Mouse (Mus musculus): ENCODE results near the gene Tpra1.

Tpra1 gene

DNA sequence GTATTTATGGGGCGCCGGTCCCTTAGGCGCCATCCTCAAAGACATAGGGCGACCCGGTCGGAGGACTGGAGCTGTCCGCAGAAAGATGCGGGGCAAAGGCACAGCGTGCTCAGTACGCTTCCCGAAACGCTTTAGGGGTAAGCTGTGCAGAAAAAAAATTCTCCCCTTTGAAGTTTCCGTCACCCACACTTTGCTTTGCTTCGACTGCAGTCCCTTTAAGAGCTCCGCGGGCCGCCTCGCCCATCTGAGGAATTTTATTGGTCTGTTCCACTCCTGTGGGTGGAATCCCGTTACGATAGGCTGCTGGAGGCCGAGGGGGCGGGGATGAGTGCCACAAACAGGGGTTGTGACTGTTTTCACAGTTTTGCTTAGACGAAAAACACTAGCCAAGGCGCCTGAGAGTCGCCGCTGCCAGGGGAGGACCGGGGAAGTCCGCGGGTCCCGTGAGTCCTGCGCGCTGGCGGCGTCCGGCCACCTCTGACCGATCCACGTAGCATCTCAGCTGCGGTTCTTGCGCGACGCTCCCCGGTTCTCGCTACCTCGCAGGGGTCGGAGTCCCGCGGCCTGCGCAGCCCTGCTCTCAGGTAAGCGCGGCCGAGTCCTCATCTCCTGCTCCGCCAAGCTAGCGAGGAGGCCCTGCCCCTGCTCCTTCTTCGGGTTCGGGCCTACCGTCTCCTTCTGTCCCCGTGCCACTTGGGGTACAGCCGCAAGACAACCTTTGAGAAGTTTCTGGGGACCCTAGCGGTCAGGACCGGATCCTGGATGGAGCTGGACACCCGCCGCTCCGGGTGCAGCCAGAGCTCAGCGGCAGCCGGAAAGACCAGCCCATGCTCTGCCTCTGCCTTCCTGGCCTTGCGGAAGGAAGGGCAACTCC, at the start of gene Tpra1:
Tpra1 (plus strand) TSS at position 305 of the 874 bp plus-strand sequence.
- peak; percentile 96 for DNase-seq

DNA sequence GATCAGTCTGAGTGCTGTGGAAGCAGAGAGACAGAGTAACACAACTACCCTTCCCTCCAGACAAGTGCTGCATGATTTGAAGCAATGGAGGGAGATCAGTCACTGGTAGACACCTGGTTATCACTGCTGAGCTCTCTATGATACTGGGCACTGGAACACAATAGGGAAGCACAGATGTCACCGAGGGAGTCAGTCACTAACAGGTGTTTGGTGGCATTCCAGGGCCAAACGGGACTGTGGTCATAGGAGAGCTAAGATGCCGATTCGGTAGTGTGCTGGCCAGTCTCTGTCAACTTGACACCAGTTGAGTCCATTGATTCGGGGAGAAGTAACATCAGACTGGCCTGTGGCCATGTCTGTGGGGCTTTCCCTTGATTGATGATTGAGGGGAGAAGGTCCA, 47.5 kb upstream of the Tpra1 start:
- DNase-seq = no peak

DNA sequence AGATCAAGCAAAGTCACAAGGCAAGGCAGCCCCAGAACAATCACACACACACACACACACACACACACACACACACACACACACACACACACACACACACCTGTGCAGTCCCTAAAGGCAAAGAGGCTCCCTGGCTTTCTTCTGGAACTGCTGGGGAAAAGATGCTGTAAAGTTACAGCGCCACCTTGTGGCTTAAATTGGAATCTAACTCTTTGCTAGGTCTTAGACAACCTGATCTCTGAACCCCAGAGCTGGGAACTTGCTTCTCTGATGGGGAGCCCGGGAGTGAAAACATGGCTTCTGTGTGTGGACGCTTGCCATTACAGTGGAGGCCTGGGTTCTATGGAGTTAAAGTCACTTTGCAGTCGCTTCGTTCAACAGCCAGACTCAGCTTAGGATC, 46.4 kb upstream of the Tpra1 start:
- DNase-seq = peak; percentile 72

DNA sequence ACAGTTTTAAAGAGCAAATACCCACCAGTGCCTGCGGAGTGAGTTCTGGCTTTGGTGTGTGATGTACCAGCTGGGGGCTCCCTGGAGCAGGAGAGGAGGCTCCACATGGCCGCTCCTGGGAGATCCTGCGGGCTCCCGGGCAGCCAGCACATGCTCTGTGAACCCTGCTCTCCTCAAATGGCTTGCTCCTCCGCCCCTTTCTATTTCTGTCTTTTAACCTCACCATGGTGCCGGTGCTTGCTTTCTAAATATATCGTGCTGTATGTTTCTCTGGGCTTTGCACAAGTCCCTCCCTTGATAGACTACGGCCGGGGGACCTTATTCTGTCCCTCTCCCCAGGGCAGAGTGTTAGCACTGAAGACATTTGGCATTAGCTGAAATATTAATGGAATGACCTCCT, 44.8 kb upstream of the Tpra1 start:
- no peak for DNase-seq

DNA sequence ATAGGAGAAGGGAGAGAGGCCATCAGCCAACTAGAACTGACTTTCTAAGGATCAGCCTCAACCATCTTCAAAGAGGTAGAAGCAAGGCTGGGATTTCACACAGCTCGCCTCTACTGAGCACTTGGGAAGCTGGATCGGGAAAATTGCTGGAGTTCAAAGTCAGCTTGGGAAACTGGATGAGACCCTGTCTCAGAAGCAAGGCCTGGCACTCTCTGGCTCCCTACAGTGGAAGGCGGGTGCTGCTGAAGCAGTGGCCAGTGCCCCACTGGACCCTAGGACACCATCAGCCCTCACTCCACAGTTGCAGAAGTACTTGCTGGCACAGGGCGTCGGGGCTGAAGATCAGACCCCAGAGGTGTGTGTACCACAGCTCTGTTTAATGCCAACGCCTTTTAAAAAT, 44.2 kb upstream of the Tpra1 start:
- DNase-seq = no peak

DNA sequence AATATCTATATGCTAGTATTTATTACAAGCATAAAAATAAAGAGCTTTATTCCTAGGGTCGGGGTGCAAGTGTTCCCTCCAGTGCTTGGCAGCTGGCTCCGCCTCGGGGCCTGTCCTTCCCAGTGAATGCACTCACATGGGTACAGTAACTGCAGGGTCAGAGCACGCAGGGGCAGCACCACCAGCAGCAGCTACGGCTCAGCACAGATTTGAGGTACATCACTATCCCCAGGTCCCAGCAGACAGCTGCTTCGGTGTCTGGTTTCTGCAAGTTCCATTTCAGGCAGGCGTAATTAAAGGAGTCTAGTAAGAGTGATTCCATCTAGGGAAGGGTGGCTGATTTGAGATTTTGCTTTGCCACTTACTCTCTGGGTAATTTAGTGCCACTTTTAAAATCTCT, 43.7 kb upstream of the Tpra1 start:
- DNase-seq = no peak

DNA sequence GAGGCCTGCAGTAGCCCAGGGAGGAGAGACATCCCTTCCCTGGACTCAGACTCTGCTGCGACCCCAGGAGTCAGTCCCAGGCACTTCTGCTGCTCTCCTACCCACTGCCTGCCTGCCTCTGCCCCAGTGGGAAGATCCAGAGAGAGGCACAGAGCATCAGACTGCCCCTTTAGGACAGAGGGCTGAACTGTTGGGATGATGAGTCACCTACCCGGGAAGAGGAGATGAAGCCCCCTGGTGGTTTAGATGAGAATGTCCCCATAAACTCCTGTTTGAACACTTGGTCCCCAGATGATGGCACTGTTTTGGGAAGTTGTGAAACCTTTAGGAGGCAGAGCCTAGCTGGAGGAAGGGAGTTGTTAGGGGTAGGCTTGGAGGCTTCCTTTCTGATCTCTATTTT, 41.1 kb upstream of the Tpra1 start:
- peak; percentile 61 for DNase-seq

DNA sequence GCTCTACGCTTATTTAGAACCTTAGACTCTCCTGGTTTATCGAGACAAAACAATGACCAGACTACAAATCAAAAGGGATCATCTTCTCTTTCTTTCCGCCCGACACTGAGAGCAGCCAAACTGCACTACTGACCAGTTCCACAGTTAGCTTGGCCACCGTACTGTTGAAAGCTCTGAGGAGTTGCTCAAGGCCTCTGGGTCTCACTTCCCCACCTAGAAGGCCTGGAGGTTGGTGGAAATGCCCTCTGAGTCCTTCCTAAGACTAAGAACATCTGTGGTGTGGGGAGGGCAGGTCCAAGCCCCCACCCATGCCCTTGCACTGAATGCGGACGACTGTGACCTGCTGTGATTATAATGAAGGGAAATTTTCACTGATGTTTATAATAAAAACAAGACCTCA, 36.3 kb upstream of the Tpra1 start:
- no peak for DNase-seq

DNA sequence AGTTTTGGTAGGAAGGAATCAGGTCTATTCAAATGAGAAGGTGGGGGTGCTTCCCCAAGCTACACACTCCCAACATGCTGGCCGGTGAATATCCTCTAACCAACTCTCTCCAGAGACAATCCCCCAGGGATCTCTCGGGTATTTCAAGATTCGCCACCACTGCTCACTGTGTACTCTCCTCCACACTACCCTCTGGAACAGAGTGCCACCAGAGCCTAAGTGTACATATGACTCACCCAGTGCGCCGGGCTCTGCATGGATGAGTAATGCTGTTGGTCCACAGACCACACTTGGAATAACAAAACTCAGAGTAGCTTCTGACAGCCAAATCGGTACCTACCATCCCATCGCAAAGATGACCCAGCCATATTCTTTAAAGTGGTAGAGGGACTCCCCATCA, 32.6 kb upstream of the Tpra1 start:
- DNase-seq = no peak

DNA sequence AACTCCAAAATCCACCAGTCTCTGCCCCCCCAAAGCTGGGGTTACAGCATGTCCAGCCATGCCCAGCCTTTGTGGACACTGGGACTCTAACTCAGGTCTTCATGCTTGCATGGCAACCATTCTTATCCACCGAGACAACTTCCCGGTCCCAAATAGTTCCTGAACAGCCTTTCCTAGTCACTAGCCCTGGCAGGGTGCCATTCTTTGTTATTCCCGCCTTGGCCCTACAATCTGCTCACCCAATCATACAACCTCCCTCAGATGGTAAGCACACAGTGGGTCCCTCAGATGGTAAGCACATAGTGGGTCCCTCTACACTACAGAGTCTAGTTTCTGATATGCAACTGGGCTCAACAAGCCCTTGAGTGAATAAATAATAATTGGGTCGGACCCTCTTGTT, 31.5 kb upstream of the Tpra1 start:
- DNase-seq = no peak

DNA sequence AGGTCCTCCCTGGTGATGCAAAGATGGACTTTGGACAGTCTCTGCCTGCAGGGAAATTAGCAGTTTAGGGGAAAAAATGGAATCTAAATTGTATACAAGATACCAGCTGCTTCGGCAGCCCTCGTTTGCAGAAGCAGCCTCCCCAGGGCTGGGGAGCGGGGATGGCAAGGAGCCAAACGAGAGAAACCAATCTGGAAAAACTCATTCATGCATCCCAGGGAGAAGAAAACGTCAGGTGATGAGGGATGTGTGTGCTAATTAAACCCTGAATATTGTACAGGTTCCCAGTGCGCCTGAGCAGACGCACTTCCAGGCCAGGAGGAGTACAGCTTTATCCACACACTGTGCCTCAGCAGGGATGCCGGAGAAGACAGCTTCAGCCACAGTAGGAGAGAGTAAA, 30.5 kb upstream of the Tpra1 start:
- DNase-seq = no peak

DNA sequence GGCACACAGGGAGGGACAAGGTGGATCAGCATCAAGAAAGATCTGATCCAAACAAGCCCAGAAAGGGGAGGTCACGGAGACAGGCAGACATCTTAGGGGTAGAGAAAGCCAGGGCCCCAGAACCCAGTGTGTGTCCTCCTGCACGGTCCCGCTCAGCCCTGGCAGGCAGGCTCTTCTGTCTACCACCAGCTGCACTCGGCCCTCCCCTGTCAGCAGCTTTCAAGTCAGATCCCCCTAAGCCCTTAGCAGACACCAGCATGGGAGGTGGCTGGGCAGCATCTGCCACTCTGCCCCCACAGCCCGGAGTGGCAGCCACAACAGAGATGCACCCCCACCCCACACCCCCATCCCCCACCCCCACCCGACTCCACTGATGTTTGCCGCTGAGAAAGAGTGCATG, 29.2 kb upstream of the Tpra1 start:
- peak; percentile 64 for DNase-seq

DNA sequence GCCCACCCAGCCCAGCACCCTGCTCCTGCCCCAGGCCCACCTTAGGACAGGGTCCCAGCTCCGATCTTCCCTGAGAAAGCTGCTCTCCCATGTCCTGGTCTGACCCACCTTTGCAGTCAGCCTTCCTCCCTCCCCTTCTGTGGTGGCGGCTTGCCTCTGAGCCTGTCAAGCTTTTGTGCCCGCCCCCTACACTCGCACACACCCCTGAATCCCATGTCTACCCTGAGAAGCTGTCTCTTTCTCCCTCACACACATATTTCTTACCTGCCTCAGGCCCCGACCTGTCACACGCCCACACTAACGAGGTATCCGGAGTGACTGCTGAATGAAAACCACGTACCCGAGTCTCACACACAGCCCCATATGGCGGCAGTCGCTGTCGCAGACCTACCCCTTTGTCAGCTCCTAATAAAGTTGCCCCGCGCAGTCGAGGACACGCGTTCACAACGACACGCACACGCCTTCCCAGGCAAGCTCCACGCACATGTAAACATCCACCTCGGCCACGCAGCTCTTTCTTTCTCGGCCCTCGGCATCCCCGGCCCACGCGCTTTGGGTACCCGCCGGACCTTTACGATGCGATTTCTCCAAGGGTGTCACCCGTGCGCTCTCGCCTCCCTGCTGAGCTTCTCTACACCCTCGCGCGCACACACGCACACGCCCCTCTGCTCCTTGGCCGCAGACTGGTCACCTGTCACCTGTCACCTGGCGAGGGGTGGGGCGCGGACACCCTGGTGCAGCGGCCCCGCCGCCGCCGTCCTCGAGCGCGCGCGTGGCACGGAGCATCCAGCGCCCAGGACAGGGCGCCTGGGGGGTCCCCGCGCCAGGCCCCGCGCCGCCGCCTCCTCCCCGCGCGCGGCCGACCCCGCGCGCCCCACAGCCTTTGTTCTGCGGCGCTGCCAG, 27.8 kb upstream of the Tpra1 start:
- peak; percentile 50 for DNase-seq

DNA sequence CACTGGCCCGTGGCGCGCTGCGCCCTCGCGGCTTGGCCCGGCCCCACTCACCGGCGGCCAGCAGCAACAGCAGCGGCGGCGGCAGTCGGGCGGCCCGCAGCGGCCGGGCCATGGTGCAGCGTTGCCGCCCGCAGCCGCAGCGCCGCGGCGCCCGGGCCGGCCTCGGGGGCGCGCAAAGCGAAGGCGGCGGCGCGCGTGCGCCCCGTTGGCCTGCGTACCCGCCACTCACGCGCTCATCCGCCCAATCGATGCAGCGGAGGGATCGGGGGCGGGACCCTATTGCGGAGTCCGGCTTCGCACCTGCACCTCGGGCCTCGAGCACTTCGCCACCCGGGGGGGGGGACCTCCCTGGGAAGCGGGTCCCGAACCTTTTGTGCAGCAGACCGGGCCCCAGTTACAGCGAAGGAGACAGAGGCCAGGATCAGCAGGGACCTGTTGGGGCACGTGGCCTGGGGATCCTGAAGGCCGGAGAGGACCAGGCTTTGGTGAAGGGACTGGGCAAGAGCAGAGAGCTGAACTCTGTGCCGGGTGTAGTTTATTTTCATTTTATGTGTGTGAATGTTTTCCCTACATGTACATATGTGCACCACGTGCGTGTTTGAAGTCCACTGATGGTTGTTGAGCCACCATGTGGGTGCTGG, 27.1 kb upstream of the Tpra1 start, which contains the start of gene Podxl2:
Podxl2 (minus strand) TSS at position 177 of the 641 bp plus-strand sequence.
- DNase-seq = peak; percentile 88

DNA sequence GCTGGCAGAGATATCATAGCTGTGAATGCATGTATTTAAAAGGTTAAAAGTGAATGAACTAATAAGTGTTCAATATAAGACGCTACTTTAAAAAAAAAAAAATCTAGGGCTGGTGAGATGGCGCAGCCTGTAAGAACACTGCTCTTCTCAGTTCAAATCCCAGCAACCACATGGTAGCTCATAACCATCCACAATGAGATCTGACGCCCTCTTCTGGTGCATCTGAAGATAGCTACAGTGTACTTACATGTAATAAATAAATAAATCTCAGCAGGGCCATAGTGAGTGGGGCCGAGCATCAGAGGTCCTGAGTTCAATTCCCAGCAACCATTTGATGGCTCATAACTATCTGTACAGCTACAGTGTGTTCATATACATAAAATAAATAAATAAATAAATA, 22.6 kb upstream of the Tpra1 start:
- no peak for DNase-seq

DNA sequence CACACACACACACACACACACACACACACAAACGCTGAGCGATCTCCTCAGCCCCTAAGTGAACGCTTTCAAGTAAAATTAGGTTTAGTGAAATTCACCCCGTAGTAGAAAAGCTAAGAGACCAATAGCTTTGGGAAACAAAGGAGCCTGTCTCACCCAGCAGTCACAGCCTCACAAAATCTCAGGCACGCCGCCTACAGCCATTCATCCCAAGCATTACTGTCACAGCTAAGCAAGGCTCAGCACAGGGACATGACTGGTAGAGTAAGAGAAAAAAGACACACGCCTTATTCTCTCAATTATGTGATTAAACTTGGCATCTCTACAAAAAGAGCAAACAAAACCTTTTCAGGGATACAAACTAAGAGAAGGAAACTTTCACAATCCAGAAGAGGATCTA, 20.7 kb upstream of the Tpra1 start:
- DNase-seq = no peak

DNA sequence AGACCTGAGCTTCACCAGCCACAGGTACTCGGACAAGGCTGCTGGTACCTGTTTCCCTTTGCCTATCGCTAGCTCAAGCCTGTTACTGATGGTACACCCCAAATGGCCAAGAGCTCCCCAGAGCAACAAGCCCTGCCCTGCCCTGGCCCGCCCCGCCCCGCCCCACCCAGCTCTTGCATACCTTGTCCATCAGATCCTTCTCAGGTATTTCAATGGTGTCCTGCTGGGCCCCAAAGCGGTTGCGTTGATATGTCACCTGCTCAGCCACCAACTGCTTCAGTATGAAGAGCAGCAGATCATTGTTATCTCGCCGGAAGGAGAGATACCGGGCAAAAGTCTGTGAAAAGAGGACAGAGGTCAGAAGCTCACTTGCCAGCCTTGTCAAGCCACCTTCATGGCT, 17.9 kb upstream of the Tpra1 start:
- no peak for DNase-seq

DNA sequence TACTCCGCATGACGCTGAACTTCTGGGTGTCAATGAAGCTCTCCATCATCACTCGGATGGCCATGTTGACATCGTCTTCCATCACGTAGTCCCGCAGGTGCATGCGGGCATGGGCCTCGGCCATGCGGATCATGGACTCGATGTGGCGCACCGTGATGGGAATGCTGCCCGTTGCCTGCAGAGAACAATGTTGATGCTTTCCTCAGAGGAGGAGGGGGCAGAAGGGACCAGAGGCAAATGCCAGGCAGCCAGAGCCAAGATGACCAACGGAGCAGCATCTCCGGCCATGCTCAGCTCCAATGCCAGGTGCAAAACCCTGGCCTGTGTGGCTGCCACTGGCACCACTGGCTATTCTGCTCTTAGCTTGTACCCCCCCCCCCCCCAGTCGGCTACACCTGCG, 17.4 kb upstream of the Tpra1 start:
- no peak for DNase-seq

DNA sequence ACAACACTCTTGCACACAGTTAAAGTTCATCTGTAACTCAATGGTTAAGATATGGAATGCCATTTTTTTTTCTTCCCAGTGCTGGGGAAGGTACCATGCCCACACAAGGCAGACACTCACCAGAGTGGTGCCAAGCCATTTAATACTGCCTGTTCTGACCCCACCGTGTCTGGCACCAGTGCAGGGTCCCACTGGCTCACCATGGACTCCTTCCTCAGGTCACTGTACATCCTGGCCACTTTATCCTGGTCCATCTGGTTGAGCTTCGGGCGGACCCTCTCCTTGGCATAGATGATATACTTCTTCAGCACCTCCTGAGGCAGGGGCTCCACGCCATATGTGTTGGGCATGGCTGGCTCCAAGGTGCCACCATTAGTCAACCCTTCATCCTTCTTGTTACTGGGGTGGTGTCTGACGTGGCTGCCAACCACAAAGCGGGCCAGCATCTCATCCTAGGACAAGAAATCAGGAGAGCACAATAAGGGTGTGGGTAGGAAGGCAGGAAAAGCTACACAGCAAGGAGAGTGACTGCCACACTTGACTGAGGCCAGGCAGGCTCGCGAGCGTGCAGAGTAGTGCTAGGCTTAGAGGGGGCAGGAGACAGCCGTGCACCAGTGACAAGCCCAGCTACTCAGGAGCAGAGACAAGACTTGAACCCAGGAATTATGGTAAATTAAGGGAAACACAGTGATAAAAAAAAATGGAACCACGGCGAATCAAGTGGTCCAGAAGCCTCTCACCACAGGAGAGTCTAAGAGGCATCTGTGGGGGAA, 16.2 kb upstream of the Tpra1 start:
- DNase-seq = peak; percentile 56

DNA sequence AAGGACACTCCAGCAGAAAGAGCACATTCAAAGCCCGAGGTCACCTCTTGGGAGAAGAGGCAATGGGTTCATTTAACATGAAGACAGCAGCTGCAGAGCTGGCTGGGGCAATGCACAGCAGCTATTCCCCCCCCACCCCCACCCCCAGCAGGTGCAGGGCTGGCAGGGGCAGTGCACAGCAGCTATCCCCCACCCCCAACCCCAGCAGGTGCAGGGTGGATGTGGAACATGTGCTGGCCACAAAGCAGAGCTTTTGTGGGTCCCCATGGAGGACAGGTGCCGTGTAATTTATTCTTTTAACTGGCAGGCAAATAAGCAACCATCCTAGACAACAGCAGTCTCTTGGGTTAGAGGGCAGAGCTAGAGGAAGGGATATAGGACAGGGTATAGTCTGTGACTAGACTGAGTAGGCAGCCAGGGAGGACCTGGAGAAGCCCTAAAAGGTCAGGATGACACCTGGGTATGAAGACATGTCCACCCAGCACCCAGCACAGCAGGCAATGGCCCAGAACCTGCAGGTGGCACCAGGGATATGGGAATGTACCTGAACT, 15.6 kb upstream of the Tpra1 start:
- peak; percentile 90 for DNase-seq

DNA sequence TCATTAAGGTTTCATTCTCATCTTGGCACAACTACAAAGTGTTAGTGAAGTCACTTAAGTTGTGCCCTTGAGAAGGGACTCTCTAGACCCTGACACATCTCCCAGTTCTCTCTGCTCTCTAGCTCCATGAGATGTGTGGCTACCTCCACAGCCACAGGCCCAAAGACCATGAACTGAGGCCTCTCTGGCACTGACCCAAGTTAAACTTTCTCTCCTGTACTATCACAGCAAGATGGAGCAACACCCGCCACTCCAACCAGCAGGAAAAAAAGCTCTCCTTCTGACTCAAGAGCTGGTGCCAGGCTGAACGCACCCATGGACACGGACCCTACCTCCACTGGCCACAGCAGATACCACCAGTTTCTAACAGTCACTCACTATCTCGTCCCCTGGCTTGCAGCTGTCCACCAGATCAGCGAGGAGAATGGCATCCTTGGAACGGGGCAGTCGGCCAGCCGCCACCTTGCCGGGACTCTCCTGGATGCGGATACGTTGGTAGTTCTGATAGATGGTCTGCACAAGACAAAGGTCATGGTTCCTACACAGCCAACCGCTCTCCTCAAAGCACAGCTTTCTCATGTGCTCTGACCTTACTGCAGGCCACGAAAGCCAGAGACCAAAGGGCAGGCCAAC, 12.5 kb upstream of the Tpra1 start:
- no peak for DNase-seq

DNA sequence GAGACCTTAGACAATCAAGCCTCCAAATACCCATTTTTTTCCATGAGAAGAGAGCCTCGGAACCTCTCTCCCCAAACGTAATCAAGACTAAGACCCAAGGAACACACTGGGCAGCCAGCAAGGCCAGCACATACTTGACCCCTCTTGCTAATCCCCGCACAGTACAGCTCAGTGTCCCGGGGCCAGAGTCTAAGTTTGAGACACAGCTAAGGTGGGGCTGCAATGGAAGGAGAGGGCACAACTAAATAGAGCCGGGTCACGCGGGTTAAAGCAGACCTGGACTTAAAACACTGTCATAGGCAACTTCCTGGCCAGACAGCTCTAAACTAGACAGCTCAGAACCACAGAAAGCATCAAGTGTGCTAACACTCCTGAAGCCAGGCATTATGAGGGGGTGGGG, 11.2 kb upstream of the Tpra1 start:
- DNase-seq = no peak

All from thymus, postnatal 14 days (tissue).